Mouse (Mus musculus) stomach, postnatal 0 days (tissue): ENCODE results near the gene Zbtb43.

Experiments
- CTCF ChIP-seq: IDR thresholded peaks from 2 replicates; pipeline ENCODE4 v1.5.1; 2016; ENCODE audit warnings: antibody characterized with exemption, low read depth, mild to moderate bottlenecking, moderate library complexity
- EP300 ChIP-seq: optimal IDR thresholded peaks from 2 replicates; pipeline ENCODE3; 2016; ENCODE audit warnings: antibody characterized with exemption

DNA sequence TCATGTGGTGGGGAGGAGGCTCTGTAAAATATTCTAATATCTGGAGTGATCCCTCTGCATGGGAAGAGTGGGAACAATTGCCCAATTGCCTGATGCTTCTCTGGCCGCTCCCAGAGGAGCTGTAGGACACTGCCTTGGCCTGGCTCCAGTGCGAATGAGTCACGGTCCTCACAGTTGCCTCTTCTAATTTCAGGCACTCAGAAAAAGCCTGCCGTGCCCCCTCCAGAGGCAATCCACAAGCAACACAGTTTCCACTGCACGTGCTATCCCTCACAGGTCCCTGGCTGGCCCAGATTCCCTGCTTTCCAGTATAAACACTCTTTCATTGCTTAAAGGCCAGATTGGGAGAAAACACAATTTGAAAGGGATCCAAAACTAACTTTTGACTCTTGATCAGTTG, 24.0 kb downstream of the Zbtb43 start:
- peak; percentile 63 for TF ChIP-seq CTCF
- TF ChIP-seq EP300 = no peak
